Mouse (Mus musculus) left cerebral cortex, postnatal 4 days (tissue): ENCODE data around the gene Epo. TPM values are rescaled to one million over a fixed set of nuclear protein-coding genes. Genes with fewer than 3 reads are reported as not detected.

Source experiments
- DNase-seq: peaks from one replicate; pipeline ENCODE4 v3.0.0-alpha.2; 2022
- intact Hi-C: fragments of 180-260 bp; cut with DNase I; formaldehyde crosslinking; loops from one replicate; pipeline ENCODE4 v1.15.1; 2025
- total RNA-seq, 2 experiments: library from RNA; stranded (reverse); gene quantifications; 2 replicates each; pipeline ENCODE4 v1.2.3; 2021

The Epo gene
- not detected for total RNA-seq

DNA sequence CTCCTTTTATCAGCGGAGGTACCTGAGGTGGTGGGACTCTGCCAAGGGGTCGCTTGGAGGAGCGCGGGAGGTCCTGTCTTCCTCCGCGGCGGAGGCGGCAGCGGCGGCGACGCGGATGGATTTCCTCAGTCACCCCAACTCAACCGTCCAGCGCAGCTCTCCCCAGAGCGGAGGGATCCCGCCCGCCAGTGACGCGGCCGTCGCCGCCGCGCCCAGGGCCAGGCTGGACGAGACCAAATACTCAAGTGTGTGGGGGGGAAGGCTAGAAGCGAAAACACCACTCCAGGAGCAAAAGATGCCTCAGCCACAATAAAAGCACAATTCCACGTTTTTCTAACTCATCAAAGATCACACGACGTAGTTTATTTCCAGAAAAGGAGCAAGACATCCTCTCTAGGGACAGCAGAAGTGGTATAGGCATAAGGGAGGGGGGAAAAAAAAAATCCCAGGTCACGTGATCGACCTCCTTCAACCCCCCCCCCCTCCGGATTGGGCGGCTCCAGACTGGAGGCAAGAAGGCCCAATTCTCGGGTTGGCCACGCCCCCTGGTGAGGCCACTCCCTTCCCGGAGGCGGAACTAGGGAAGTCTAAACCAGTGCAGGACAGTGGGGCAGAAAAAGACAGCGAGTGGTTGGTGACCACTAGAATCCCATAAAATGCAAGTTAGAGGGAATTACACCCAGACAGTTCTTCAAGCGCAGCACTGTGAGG, at the start of gene Epo, which contains the start of gene Gnb2:
Gene Epo, minus strand, starts transcription at position 126 of the 711 bp plus-strand sequence.
Gene Gnb2, minus strand, starts transcription at position 394 of the 711 bp plus-strand sequence.
- intact Hi-C loops = loop anchor here (5.0 kb wide), 1 partner anchor 44 kb away; no protein-coding TSS in a partner anchor
- DNase-seq = peak; percentile 100

DNA sequence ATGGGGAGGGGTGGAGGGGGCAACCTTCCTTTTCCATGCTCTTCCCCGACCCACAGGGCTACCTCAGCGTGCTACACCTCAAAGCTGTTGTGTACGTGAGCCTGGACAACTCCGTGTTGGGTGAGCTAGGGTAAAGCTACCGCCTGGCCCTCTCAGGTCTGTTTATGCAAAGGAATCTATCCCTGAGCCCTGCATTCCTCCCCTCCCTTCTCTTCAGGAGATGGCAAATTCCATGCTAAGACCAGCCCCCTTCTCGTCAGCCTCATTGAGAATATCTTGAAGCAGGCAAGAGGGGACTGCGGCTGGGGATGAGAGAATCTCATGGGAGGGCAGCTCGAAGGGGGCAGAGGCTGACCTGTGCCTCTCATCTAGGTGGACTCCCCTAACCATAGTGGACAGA, 49.7 kb upstream of the Epo start:
- no peak for DNase-seq
- intact Hi-C loops = no loop called here

DNA sequence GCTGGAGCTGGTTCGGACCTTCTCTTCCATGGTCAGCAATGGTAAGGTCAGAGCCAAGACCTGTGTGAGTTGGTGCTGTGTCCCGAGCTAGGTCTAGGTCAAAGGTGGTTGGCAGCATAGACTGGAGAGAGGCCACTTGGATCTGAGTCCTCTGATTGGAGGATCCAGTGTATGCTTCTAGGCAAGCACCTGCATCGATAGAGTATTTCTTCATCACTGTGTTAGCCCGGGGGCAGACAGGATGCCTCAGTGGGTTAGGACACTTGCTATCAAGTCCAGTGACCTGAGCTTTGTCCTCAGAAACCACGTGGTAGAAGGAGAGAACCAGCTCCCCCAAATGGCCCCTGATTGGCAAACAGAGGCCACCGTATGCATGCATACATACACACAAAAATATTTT, 47.2 kb upstream of the Epo start:
- intact Hi-C loops = no loop called here
- DNase-seq = no peak

DNA sequence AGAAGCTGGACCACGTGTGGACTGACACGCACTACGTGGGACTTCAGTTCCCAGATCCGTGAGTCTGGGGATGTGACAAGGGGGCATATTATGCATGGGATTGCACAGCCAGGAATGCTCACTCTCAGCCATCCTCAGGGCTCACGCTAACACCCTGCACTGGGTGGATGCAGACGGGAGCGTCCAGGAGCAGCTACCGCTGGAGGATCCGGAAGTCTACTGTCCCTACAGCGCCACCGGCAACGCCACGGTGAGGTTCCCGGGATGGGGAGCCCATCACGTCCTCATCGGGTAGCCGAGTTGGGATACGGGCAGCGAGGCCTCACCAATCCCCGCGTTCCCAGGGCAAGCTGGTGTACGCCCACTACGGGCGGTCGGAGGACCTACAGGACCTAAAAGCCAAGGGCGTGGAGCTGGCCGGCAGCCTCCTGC, 41.4 kb upstream of the Epo start:
- peak; percentile 55 for DNase-seq
- intact Hi-C loops = no loop called here

DNA sequence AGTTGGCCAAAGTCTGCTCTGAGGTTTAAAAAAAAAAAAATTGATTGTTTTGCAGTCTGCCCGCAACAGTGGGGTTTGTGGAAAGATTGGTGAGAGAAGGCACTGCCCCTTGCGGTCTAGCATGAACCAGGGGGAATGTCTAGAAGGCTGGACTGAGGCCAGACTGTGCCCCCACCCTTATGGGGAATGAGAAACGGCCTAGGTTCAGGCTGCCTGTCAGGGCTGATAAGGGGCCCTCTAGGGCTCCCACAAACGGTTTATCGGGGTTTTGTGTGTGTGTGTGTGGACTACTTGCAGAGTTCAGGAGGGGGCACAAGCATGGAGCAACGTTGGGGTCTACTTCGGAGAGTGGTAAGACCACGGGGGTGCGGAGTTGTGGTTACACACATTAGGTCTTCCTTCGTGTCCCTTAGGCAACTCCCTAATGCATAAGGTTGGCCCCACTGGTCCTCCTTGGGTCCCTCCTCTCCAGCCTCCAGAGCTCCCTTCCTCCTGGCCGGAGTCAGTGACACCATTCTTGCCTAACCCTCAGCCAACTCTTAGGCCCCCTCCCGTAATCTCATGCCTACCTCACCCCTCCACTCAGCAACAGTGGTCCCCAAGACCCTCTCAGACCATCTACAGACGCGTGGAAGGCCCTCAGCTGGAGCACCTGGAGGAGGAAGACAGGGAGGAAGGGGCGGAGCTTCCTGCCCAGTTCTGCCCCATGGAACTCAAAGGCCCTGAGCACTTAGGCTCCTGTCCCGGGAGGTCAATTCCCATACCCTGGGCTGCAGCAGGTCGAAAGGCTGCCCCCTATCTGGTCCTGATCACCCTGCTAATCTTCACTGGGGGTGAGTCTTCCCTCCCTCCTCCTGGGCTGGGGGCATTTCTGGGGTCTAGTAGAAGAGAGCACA, 37.9 kb upstream of the Epo start:
- no peak for DNase-seq
- intact Hi-C loops = no loop called here

DNA sequence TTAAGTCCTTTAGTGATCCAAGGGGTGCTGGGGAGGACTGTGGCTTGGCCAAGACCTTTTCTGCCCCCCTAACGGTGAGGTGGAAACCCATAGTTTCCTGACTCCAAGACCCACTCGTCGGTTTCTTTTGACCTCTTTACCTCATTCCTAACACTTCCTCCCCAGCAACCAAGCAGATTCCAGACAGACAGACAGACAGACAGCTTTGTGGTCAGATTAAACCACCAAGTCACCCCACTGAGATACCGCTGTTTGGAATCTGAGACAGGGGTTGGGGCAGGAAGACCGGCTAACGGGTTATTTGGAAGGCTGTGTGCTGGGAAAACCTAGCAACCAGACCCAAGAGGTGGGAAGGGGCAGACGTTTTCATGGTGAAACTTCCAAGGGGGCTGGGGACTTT, 37.1 kb upstream of the Epo start:
- intact Hi-C loops = no loop called here
- DNase-seq = no peak

DNA sequence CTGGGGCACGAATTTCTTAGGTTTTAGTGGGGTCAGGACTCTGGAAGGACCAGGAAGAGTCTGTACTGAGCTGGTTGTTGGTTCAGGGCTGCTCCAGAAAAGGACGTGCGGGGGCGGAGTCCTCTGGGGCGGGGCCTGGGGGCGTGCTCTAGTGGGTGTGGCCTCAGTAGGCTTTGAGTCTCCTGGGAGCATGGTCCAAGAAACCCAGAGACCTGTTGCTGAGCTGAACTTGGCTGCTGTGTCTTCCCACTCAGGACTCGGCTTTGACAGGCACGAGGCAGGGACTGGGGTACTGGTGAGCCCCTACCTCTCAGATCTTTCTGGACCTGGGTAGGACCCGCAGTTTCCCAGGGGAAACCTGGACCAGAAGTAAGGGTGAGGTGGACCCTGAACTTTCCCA, 36.6 kb upstream of the Epo start, which contains the start of gene Tfr2:
Gene Tfr2, plus strand, starts transcription at position 176 of the 400 bp plus-strand sequence.
- intact Hi-C loops = no loop called here
- no peak for DNase-seq

DNA sequence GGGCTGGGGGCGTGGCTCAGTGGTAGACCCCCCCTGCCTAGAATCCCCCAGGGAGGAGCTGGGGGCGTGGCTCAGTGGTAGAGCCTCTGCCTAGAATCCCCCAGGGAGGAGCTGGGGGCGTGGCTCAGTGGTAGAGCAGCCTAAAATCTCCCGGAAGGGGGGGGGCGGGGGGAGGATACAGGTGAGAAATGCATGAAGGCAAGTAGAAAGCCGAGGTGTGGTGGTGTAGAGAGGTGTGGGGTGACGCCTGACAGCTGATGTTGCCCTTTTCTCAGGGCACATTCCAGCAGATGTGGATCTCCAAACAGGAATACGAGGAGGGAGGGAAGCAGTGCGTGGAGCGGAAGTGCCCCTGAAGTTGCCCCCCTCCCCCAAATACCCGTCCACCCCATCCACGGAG, 36.0 kb upstream of the Epo start:
- no peak for DNase-seq
- intact Hi-C loops = no loop called here

DNA sequence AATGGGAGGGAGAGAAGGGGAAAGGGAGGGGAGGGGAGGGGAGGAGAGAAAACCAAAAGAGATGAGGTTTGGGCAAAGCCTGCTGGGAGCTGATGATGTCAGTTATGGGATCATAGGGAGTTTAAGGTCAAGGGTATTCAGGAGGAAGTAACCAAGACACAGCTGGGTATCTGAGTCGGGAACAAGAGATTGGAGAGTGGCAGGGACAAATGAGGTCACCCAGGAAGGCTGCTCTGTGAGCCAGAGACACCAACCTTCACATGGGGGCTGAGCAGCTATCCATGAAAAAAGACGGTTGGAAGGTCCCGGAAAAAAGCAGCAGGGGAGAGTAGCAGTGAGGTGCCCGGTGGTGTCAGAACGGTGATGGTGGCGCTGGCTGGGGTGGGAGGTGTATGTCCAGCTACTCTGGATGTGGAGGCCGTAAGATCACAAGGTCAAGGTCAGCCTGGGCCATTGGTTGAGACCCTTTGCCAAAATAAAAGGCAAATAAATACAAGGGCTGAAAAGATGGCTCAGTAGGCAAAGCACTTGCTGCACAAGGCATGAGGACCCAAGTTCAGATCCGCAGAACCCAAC, 35.3 kb upstream of the Epo start:
- no peak for DNase-seq
- intact Hi-C loops = no loop called here

DNA sequence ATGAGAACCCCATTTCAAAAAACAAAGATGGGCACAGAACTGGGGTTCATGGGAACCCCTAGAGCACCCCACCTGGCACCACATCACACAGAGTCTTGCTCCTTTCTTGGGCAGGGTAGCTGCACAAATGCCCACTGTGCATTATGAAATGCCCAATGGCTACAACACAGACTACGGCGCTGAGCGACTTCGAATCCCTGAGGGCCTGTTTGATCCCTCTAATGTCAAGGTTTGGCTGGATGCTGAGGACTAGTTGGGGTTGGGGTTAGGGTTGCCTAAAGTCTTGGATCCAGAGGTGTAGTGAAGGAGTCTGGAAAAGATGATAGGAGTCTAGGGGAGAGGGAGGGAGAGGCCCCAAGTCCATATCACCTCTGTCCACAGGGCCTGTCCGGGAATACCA, 33.4 kb upstream of the Epo start:
- no peak for DNase-seq
- intact Hi-C loops = no loop called here

DNA sequence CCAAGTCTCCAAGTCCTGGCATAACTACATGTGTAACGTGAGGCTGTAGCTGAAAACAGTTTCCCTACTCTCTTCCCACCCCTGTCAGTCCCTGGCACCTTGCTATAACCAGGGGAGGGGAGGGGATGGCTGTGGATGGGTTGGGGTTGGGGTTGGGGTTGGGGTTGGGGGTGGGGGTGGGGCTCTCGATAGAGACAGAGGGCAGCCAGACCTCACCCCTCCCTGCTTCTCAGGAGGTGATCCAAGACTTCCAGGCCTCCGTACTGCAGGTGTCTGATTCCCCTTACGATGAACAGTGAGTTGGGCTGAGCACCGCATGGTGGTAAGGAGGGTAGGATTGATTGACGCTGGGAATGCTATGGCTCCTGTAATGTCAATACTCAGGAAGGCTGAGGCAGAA, 32.7 kb upstream of the Epo start:
- intact Hi-C loops = no loop called here
- DNase-seq = no peak

DNA sequence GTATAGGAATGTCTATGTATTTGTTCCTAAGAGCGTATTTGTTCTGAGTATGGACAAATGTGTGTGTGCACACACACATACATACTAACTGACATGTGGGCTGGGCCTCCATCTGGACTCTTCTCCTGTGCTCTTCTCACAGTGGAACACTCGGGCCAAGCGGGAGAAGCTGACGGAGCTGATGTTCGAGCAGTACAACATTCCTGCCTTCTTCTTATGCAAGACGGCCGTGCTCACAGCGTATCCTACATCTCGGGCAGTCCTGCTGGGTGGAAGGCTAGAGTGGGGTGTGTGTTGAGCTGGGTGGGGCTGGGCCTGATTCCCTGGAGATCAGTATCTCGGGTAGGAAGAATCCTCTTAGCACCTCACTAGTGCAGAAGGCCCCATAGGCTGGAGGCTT, 29.9 kb upstream of the Epo start:
- intact Hi-C loops = no loop called here
- no peak for DNase-seq

DNA sequence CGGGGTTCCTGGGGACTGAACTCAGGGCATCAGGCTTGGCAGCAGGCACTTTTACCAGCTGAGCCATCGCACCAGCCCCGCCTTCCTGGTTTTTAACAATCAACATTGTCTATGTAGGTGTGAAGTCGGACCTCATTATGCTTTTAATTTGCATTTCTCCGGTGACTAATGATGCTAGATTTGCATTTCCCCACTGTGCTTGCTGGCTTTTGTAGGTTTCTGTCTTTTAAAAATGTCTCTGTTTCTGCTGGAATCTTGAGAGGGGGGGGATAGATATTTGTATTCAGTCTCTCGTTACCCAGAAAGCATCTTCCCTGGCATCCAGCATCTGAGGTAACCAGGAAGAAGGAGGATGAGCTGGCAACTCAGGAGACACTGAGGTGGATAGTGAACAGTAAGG, 28.5 kb upstream of the Epo start:
- intact Hi-C loops = no loop called here
- no peak for DNase-seq

DNA sequence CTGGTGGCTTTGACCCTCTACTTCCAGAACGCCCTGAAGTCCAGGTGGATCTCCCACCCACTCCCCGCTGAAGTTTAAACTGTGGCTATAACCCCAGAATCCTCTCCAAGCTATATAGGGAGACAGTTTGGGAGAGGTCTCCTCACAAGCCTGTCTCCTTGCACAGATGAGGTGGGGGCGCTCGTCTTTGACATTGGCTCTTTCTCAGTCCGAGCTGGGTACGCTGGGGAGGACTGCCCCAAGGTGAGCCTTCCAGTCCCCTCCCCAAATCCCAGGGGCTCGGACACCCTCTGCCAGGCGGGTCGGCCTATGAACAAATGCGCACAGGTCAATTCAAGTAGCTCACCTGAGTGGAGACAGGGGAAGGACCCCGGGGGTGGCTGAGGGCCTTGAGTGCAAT, 20.9 kb upstream of the Epo start:
- DNase-seq = no peak
- intact Hi-C loops = no loop called here

DNA sequence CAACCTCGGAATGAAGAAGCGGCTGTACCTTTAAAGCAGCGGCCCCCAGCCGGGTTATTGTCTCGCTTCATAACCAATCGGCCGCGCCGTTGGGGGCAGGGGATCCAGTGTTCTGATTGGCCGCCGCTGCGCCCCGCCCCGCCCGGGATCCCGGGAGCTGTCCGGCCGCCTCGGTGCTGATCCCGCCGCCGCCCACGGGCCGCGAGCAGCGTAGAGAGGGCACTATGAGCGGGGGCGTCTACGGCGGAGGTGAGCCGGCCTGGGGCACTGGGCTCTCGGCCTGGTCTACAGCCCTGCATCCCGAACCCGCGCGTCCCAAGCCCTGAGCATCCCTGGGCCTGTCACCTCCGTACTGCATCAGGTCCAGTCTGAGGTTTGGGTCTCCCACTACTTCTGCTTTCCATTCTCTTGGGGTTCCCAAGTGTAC, 20.4 kb upstream of the Epo start, which contains the start of gene Actl6b:
Gene Actl6b, plus strand, starts transcription at position 107 of the 427 bp plus-strand sequence.
- peak; percentile 96 for DNase-seq
- intact Hi-C loops = no loop called here

DNA sequence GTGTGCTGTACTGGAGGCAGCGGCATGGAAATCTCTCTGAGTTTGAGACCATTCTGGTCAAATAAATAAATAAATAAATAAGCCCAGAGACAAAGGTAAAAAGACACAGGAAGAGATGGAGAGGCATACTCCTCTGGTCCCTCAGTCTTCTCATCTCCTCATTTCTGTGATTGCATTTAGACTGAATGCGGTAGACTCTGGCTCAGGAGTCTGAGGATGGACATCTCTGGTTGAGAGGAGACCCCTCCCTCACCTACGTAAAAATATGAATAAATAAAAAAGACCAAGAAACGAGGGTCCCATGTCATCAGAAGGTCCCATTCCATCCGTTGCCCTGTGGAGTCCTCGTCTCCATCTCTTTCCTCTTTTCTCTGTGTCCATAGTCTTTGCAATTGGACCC, 20.0 kb upstream of the Epo start:
- DNase-seq = no peak
- intact Hi-C loops = no loop called here

DNA sequence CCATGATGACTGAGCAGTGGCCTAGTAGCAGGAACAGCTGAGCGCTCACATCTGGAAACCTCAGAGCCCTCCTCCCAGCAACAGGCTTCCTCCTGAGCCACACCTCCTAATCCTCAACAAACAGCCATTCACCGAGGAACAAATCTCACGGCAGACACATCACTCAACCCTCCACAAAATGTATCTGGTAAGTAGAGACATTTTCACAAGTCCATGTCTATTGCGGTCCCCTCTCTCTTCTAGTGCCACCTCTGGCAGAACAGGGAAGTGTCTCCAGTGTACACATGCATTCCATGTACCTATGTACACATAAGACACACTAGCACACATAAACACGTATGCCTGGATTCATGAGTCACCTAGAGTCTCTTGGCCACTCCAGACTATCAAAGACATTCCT, 18.1 kb upstream of the Epo start:
- intact Hi-C loops = no loop called here
- no peak for DNase-seq

DNA sequence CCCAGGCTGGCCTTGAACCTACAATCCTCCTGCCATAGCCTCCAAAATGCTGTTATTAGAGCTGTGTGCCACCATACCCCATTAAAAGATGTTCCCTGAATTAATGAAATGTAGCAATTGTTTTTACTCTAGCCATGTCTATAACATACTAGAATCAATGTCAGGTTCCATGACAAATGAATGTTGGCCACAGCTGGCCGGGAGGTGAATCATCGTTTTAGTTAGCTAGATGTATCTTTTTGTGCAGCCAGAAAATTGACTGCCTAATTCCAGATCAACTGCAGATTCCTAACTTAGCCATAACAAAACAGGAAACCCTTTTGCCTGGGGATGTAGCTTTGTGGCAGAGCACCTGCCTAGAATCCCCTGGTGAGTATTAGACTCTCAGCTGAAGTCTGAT, 16.8 kb upstream of the Epo start:
- no peak for DNase-seq
- intact Hi-C loops = no loop called here

DNA sequence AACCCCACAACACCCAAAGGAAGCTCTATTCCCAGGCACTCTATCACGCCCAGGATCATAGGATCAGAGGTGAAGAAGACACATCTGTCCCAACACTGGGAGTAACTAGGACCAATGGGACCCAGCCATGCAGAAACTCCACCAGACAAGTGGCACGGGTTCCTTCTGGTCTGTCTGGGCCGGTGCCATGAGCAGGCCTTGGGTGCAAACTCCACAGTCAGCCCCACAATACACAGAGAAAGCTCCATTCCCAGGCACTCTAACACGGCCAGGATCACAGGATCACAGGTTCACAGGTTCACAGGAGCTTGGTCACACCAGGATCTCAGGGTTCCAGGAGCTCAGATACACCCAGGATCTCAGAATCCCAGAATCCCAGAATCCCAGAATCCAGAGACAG, 12.6 kb upstream of the Epo start:
- no peak for DNase-seq
- intact Hi-C loops = no loop called here

DNA sequence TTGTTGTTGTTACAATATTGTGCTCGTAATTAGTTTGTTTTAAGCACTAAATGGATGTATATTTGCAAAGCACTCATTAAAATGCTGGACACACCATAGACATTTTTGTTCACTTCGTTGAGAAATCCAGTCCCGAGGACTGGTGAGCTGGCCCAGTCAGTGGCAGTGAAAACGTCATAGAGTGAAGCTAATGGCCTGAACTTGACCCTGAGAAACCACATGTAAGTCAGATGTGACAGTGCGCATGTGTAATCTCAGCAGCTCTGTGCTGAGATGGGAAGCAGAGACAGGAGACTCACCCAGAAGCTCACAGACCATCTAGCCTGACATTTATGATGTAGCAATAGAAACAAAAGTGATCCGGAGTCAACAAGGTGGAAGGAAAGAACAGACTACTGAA, 11.9 kb upstream of the Epo start:
- DNase-seq = no peak
- intact Hi-C loops = no loop called here

DNA sequence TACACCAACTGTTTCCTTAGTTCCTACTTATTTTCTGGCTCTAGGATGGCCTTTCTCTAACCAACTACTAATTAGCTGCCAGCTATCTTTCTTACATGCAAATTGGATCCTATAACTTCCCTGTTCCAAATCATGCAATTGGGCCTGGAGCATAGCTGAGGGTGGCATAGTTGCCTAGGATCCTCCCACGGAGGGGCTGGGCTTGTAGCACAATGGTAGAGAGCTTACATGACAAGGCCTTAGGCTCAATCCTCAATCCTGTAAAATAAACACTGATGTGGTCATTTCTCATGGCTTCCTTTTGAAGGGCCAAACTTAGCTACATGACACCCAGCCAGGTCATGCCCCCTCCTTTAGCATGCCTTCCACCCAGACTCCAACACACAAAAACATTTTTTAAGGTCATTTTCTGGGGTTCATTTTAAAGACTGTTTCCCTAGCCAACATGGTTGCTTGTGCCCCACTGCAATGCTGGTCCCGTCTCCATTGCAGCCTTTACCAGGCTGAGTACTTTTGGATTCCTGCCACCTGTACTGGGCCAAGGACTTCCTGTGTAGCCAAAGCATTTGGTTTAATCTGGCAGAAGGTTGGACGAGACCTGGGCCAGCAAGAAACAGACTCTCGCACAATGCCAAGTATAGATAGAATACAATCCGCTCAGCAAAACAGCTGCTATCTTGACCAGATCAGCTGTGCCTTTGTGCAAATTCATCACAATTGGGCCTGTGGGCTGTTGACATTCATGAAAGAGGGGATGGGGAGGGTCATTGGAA, 8.9 kb upstream of the Epo start:
- intact Hi-C loops = no loop called here
- peak; percentile 81 for DNase-seq
